Mouse (Mus musculus) neutrophil, adult 83 days (primary cell): ENCODE results near the gene Olfr347. TPM values are rescaled to one million over a fixed set of nuclear protein-coding genes. Genes with fewer than 3 reads are reported as not detected.

Source experiments
- total RNA-seq, 2 experiments: library from RNA; stranded (reverse); gene quantifications; one replicate each; pipeline ENCODE4 v1.2.4; 2023

Olfr347 gene
- total RNA-seq: not detected

DNA sequence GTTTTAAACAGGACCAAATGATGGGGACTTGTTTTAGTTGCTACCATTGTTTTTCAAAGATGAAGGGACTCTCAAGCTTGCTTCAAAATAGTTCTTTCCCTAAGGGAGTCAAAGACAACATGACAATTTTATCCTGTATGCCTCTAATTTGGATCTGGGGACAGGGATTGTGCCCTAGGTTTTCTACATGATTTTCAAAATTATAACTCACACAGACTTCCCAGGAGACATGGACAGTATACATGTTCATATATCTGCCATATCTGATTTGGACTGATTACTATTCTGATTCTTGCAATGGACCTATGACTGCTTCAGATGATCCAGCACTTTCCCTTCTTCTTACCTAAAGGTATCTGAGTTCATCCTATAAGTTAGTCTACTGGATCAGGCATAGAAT is at the start of gene Olfr347:
Gene Olfr347, plus strand, starts transcription at position 301 of the 400 bp plus-strand sequence.

DNA sequence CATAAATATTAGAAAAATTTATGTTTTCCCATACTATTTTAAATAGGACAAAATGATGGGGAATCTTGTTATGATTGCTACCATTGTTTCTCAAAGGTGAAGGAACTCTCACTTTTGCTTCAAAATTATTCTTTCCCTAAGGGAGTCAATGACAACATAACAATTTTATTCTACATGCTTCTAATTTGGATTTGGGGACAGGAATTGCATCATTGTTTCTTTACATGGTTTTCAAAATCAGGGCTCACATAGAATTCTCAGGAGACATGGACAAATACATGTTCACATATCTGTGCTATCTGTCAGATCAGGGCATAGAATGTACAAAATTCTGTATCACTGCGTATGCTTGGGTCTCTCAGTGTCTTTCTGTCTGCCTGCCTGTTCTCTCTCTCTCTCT is 46.2 kb upstream of the Olfr347 start, which contains the start of gene Olfr346:
Gene Olfr346, plus strand, starts transcription at position 301 of the 400 bp plus-strand sequence.

DNA sequence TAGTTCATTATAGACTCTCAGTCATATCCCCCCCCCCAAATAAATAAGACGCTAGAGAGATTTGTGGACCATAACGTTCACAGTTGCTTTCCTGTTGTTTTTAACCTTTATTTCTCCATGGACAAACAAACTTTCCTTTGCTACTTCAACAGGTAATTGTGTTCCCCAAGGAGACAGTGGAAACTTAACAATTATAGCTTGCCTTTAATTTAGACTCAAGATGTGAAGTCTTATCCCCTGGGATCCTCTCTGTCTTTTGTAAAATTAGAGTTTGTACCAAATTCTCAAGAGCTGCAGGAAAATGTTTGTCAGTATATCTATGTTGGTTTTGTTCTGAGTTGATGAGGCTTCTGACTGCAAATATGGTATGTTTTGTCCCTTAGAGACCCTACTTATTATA is 52.3 kb downstream of the Olfr347 start, which contains the start of gene Olfr348:
Gene Olfr348, plus strand, starts transcription at position 301 of the 400 bp plus-strand sequence.

Other genes starting within 250 kb of the Olfr347 start
- gene Olfr341, start 249.4 kb upstream of the Olfr347 start, total RNA-seq: not detected
- gene Olfr342, start 206.9 kb upstream of the Olfr347 start, total RNA-seq: not detected
- gene Olfr344, start 165.2 kb upstream of the Olfr347 start, total RNA-seq: not detected
- not detected for gene Olfr345, start 91.9 kb upstream of the Olfr347 start, total RNA-seq
- not detected for gene Olfr346, start 46.1 kb upstream of the Olfr347 start, total RNA-seq
- gene Olfr348, start 52.4 kb downstream of the Olfr347 start, total RNA-seq: not detected
- not detected for gene Olfr50, start 58.6 kb downstream of the Olfr347 start, total RNA-seq
- not detected for gene Olfr3, start 85.1 kb downstream of the Olfr347 start, total RNA-seq
- gene Olfr350, start 114.4 kb downstream of the Olfr347 start, total RNA-seq: not detected
- not detected for gene Olfr351, start 130.8 kb downstream of the Olfr347 start, total RNA-seq
- not detected for gene Olfr352, start 136.6 kb downstream of the Olfr347 start, total RNA-seq
- not detected for gene Olfr353, start 161.0 kb downstream of the Olfr347 start, total RNA-seq
- gene Olfr354, start 173.8 kb downstream of the Olfr347 start, total RNA-seq: not detected
- gene Olfr355, start 197.0 kb downstream of the Olfr347 start, total RNA-seq: not detected
- not detected for gene Olfr356, start 205.2 kb downstream of the Olfr347 start, total RNA-seq